Mouse (Mus musculus) spleen, embryonic (tissue): Measurements from ENCODE around the gene Rela.

ENCODE experiments used
- CTCF ChIA-PET: fragments of 350-600 bp; sonication (Branson Sonifier 250); formaldehyde crosslinking; loops from one replicate; lab custom pipeline; 2022; lab: Charles Lee

Rela gene

GRCm38 (mm10) chr19:5695849-5696462, 58.7 kb downstream of the Rela start:
- CTCF ChIA-PET = no interaction called here
